Mouse (Mus musculus): ENCODE results near the gene Mycl.

Mycl gene

DNA sequence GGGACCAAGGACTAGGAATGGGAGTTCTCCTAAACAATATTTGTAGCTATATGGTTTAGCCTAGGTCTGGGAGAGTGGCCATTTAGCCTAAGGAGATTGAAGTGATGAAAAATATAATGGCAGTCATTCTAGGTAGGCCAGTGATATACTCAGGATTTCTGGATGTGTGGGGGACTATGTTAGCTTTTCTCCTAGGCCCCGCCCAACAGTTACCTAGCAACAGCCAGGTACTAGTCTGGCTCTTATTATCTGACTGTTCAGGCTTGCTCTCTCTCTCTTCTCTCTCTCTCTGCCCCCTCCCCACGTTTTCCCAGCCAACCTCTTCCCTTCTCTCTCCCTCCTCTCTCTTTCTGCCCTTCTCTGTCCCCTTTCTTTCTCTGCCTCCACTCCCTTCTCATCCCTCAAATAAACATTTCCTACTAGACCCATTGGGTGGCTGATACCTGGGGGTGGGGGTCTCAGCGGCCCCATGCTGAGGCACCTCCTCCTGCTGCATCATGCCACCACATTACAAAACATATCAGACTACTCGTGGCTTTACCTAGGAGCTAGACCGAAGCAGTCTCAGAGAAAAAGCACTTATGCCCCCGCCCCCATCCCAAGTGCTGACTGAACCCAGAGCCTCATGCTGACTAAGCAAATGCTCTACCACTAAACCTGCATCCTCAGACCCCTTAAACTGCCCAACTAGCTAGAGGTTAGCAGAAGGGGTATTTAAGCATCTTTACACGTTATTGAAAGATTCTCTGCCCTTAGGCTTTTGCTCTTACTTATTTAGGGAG is 19.2 kb downstream of the Mycl start:
- no peak for DNase-seq (ENCODE audit: extremely low read depth, low read depth)

DNA sequence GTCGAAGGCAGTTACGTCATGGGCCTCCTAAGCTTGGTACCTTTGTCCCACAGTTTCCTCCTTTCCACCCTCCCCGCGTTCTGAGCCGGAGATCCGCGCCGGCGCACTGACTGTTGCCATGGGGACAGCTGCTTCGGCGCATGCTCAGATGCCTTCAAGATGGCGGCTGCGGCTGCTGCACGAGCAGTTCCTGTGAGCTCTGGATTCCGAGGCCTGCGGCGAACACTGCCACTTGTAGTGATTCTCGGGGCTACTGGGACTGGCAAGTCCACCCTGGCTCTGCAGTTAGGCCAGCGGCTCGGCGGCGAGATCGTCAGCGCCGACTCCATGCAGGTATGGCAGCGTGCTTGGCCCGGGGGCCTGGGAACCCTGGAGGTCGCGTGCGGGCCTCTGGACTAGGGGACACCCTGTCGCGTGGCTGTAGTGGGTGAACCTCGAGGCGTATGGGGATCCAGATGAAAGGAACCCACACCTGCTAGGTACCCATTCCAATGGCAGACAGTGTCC is 21.1 kb downstream of the Mycl start, which contains the start of gene Trit1:
Gene Trit1, plus strand, starts transcription at position 147 of the 507 bp plus-strand sequence.
- DNase-seq (ENCODE audit: extremely low read depth, low read depth): peak; percentile 77

DNA sequence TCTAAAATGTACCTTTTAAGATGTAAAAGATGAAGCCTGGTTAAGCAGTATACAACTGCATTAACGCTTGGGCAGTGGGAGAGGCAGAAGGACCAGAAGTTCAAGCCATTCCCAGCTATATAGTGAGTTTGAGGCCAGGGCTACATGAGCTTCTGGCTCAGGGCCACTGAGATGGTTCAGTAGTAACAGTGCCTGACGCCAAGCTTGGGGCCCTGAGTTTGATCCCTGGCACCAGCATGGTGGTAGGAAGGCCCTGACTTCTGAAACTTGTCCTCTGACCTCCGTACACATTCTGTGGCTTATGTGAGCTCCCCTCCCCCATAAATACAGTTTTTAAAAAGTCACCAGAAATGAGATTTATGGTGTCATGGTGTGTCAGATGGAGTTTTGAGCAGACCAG is 26.1 kb downstream of the Mycl start:
- DNase-seq (ENCODE audit: extremely low read depth, low read depth): no peak

DNA sequence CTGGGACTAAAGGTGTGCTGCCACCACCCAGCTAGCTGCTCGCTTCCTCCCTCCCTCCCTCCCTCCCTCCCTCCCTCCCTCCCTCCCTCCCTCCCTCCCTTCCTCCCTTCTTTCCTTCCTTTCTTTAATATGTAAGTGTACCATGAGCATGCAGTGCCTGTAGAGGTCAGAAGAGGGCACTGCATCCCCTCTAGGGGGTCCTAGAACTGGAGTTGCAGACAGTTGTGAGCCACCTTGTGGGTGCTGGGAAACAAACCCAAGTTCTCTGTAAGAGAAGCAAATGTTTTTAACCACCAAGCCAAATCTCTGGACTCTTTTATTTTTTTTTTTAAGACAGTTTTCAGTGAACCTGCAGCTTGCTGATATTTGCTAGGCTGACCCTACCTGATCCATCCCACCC is 27.4 kb downstream of the Mycl start:
- no peak for DNase-seq (ENCODE audit: extremely low read depth, low read depth)

DNA sequence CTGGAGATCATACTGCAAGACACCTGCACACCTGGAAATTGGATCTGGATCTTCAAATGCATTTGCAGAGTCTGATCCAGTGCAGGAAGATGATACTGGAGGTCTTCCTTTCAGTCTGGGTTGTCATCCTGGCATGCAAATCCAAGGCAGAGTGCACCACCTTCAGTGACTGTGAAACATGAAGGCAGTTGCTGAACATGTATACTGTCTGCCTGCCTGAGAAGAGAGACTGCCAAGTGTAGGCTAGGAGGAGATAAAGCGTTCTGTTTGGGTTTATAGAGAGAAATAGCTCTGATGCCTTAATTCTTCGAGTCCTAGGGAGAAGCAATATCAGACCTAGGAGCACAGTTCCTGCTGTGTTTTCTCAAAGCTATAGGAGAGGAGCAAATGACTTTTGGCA is 30.0 kb downstream of the Mycl start:
- DNase-seq (ENCODE audit: extremely low read depth, low read depth): no peak

DNA sequence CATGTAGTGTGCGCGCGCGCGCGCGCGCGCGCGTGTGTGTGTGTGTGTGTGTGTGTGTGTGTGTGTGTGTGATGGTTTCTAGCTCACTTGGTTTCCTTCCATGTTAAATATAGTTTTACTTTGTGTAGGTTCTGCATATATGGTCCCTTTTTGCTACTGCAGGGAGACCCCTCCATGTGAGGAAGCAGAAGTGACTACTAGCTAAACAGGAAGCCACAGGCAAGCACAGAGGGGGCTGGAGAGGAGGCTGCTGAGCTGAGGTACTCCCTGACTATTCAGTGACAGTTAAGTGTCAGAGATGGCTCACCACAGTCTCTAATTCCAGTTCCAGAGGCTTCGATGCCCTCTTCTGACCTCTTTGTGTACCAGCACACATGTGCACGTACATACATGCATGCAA is 30.7 kb downstream of the Mycl start:
- DNase-seq (ENCODE audit: extremely low read depth, low read depth): peak; percentile 24

DNA sequence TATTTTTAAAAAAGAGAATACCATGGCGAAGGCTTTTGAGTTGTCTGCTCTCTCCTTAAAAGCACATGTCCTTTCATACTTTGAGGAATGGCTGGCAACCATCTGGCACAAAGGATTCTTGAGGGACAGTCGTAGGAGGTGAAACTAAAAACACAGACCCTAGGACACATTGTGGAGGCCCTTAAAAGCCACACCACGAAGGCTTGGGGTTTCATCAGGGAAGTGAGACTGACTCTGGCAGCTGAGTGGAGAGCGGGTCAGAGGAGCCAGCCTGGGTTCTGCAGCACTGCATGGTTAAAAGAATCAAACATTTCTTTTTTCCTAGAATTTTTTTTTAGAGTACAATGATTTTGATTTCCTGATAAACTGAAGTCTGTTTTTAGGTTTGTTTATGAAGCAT is 31.1 kb downstream of the Mycl start:
- DNase-seq (ENCODE audit: extremely low read depth, low read depth): no peak

DNA sequence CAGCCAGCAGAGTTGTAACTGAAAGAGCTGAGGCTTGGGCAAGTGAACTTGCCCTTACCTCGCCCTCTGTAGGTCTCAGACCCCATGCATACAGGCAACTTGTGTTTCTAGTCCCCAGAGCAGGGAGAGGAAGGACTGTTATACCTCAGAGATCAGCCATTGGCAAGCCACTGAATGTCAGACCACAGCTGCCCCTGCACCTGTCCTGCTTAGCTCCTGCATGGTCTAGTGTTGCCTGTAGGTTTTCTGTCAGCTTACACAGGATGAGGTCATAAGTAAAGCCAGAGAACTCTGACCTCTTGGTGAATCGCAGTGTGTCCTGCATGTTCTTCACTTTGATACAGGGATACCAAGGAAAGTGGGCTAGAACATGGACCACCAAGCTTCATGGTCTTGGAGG is 39.4 kb downstream of the Mycl start:
- DNase-seq (ENCODE audit: extremely low read depth, low read depth): no peak

DNA sequence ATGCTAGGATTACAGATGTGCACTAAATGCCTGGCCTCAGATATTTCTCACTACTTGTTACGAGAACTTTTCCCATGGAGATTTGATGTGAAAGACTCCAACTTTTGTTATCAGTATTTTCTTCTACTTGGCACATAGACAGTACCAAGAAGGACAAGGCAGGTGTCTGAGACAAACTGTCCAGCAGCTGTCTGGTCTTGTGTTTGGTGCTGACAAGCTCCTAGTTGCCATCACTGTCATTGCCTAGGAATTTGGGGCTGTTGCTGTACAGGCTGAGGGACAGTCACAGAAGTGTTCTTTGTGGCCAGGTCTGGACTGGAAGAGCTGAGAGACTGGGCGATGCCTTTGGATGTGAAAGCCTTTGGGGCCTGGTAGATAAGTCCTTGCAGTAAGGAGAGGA is 40.2 kb downstream of the Mycl start:
- no peak for DNase-seq (ENCODE audit: extremely low read depth, low read depth)

DNA sequence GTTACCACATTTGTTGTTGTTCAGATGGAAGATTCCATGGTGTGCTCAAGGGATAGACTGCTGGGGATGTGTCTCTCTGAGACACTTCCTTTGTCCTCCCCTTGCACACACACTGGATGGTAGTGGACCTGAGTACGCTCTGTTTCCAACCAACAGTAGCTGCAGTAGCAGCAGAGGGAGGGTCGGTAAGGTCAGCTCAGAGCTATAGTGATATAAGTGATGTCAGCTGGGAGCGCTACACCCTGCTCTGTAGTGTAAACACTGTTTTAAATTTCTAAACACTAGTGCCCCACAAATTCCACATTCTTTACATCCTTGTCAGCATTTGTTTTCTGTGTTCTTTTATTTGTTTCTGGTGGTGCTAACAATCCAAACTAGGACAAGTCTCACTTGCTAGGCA is 41.3 kb downstream of the Mycl start:
- DNase-seq (ENCODE audit: extremely low read depth, low read depth): no peak

DNA sequence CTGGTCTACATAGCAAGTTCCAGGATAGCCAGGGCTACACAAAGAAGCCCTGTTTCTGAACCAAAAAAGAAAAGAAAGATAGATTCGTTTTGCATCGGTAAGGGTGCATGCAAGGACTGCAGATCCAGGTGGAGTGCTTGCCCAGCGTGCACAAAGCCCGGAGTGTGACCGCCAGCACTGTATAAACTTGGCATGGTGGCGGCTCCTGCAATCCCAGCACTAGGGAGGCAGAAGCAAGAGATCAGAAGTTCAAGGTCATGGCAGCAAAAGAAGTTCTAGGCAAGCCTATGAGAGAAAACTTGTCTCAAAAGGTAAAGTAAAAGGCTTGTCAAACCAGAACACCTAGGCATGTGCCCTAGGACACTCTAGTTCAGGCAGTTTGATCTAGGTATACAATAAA is 45.7 kb downstream of the Mycl start:
- no peak for DNase-seq (ENCODE audit: extremely low read depth, low read depth)

DNA sequence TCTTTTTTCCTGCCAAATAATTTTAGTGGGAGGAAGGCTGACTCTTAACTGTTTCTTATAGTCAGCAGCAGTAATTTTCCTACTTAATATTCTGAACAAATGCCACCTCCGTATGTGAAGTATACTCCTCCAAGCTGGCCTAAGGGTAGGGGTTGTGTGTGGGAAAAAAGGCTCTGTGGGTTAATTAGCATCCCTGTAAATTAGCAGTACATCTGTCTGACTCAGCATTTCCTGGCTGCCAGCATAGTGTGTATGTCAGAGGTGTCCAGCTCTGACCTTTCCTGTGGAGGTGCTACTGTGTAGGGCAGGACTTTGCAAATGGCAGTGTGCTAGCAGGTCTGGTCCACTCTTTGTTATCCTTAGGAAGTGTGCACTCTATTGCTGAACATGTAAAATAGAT is 48.4 kb downstream of the Mycl start:
- DNase-seq (ENCODE audit: extremely low read depth, low read depth): no peak

DNA sequence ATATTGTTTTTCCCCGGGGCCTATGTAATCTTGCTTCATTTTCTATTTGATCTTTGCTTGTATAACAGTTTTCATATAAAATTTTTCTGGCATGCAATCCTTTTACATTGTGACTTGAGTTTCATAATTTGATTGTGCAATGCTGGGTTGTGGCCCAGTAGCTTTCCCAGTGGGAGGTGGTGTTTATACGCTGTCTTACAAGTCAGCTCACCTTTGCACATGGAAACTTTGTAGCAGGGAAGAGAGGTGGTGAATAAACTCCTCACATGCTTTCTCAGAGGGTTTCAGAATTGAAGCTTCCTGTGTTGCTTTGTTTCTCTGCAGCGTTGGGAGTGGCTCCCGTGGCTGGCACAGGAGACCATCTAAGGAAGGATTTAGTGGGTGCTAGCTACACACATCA is 49.4 kb downstream of the Mycl start:
- DNase-seq (ENCODE audit: extremely low read depth, low read depth): no peak

DNA sequence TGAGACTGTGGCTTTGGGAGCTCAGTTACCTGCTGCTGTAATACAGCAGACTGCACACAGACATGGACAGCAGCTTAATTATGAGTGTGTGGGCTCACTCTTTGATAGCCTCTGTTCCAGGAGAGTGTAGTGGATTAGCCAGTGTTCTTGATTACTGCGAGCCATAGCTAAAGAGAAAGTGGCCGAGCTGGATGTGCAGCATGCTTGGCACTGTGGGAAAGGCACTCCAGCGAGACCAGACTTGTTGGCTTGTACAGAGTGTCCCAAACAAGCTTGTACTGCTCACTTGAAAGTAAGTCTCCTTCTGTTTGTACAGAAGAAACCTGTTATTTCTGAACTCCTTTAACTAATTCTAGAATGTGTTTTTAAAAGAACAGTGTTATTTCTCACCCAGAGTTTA is 50.8 kb downstream of the Mycl start:
- no peak for DNase-seq (ENCODE audit: extremely low read depth, low read depth)

DNA sequence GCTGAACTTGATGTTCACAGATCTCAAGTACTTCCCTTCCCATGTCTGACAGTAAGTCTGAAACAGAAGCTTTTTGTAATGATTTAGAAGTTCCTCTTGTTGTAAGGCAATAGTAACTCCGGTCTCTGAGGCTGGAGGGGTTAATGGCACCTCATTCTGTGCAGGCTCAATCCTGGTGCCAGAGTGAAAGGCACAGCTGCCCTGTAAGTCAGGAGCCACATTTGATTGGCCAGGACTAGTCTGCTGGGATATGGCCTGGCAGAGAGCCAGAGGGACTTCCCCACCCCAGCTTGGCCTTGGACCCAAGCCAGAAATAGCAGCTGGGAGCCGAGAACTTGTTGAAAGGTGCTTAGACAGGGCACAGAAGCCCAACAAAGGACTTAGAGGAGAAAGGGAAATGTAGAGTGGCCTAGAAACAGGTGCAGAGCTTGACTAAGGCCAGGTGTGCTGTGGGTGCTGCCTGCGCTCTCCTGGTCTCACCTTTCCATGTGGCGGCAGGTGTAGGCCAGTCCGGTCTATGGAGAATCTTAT is 55.3 kb downstream of the Mycl start:
- peak; percentile 75 for DNase-seq (ENCODE audit: extremely low read depth, low read depth)
